Mouse (Mus musculus): Measurements from ENCODE around the gene Cfap97d1. TPM values are rescaled to one million over a fixed set of nuclear protein-coding genes. Genes with fewer than 3 reads are reported as not detected.

Gene Cfap97d1
- polyA plus RNA-seq, 1 experiment from 2014 or later, result not detected

- peaks cover 7% of the 10 kb centered on the region; the same call in 1 of the 2 replicates for H3K4me1 ChIP-seq (ENCODE audit: control insufficient read depth, insufficient read depth, low read length)
- WGBS, result 83% methylated on average over 7 of the region's 7 CpGs
- H3K9ac ChIP-seq (replicated peaks; ENCODE audit: low read depth, low read length), result no peak overlapping the region
- no peaks in the 10 kb centered on the region for H3K27me3 ChIP-seq (ENCODE audit: control insufficient read depth, insufficient read depth, low read length)
- H3K27ac ChIP-seq (ENCODE audit: low read depth, low read length), result no peak overlapping the region
- H3K4me2 ChIP-seq (ENCODE audit: low read depth, low read length), result no peak overlapping the region
- no peak for ATAC-seq (ENCODE audit: low read depth)
- no peaks in the 10 kb centered on the region for H3K36me3 ChIP-seq (ENCODE audit: control insufficient read depth, insufficient read depth, low read length)
- H3K9me3 ChIP-seq (ENCODE audit: control insufficient read depth, low read length), result no peaks in the 10 kb centered on the region
- no peak overlapping the region for H3K4me3 ChIP-seq (ENCODE audit: low read depth, low read length)
Observed at GRCm38 (mm10) chr11:102031149-102031548, 47.1 kb downstream of the Cfap97d1 start.

- 93% methylated on average over 12 of the region's 12 CpGs for WGBS
- no peak overlapping the region for H3K9ac ChIP-seq (replicated peaks; ENCODE audit: low read depth, low read length)
- H3K9me3 ChIP-seq (ENCODE audit: control insufficient read depth, low read length), result no peaks in the 10 kb centered on the region
- H3K4me2 ChIP-seq (ENCODE audit: low read depth, low read length), result no peak overlapping the region
- no peaks in the 10 kb centered on the region for H3K27me3 ChIP-seq (ENCODE audit: control insufficient read depth, insufficient read depth, low read length)
- no peak for ATAC-seq (ENCODE audit: low read depth)
- no peaks in the 10 kb centered on the region for H3K4me1 ChIP-seq (ENCODE audit: control insufficient read depth, insufficient read depth, low read length)
- H3K27ac ChIP-seq (ENCODE audit: low read depth, low read length), result no peak overlapping the region
- no peaks in the 10 kb centered on the region for H3K36me3 ChIP-seq (ENCODE audit: control insufficient read depth, insufficient read depth, low read length)
- H3K4me3 ChIP-seq (ENCODE audit: low read depth, low read length), result no peak overlapping the region
Observed at GRCm38 (mm10) chr11:102033055-102033591, 49.0 kb downstream of the Cfap97d1 start.

- ATAC-seq (ENCODE audit: low read depth), result no peak
- Histone ChIP-seq H3K4me3 (ENCODE audit: low read depth, low read length) (no peak overlapping the region), H3K4me1 (ENCODE audit: control insufficient read depth, insufficient read depth, low read length) (no peaks in the 10 kb centered on the region), H3K27ac (ENCODE audit: low read depth, low read length) (no peak overlapping the region), H3K27me3 (ENCODE audit: control insufficient read depth, insufficient read depth, low read length) (no peaks in the 10 kb centered on the region), H3K4me2 (ENCODE audit: low read depth, low read length) (no peak overlapping the region), H3K9ac (replicated peaks; ENCODE audit: low read depth, low read length) (no peak overlapping the region), H3K9me3 (ENCODE audit: control insufficient read depth, low read length) (no peaks in the 10 kb centered on the region), H3K36me3 (ENCODE audit: control insufficient read depth, insufficient read depth, low read length) (no peaks in the 10 kb centered on the region)
- WGBS, result 54% methylated on average over 8 of the region's 8 CpGs
Observed at GRCm38 (mm10) chr11:102034887-102035286, 50.8 kb downstream of the Cfap97d1 start.

- Histone ChIP-seq H3K27me3 (ENCODE audit: control insufficient read depth, insufficient read depth, low read length) (no peaks in the 10 kb centered on the region), H3K4me2 (ENCODE audit: low read depth, low read length) (no peak overlapping the region), H3K9me3 (ENCODE audit: control insufficient read depth, low read length) (no peaks in the 10 kb centered on the region), H3K9ac (replicated peaks; ENCODE audit: low read depth, low read length) (no peak overlapping the region), H3K4me3 (ENCODE audit: low read depth, low read length) (no peak overlapping the region), H3K27ac (ENCODE audit: low read depth, low read length) (no peak overlapping the region), H3K36me3 (ENCODE audit: control insufficient read depth, insufficient read depth, low read length) (no peaks in the 10 kb centered on the region), H3K4me1 (ENCODE audit: control insufficient read depth, insufficient read depth, low read length) (no peaks in the 10 kb centered on the region)
- WGBS, result 78% methylated on average over 5 of the region's 5 CpGs
- no peak for ATAC-seq (ENCODE audit: low read depth)
Observed at GRCm38 (mm10) chr11:102035456-102035960, 51.4 kb downstream of the Cfap97d1 start.

- H3K4me2 ChIP-seq (ENCODE audit: low read depth, low read length), result no peak overlapping the region
- H3K27ac ChIP-seq (ENCODE audit: low read depth, low read length), result no peak overlapping the region
- H3K9me3 ChIP-seq (ENCODE audit: control insufficient read depth, low read length), result no peaks in the 10 kb centered on the region
- no peak overlapping the region for H3K4me3 ChIP-seq (ENCODE audit: low read depth, low read length)
- no peaks in the 10 kb centered on the region for H3K4me1 ChIP-seq (ENCODE audit: control insufficient read depth, insufficient read depth, low read length)
- no peak for ATAC-seq (ENCODE audit: low read depth)
- no peak overlapping the region for H3K9ac ChIP-seq (replicated peaks; ENCODE audit: low read depth, low read length)
- 89% methylated on average over 7 of the region's 7 CpGs for WGBS
- no peaks in the 10 kb centered on the region for H3K27me3 ChIP-seq (ENCODE audit: control insufficient read depth, insufficient read depth, low read length)
- no peaks in the 10 kb centered on the region for H3K36me3 ChIP-seq (ENCODE audit: control insufficient read depth, insufficient read depth, low read length)
Observed at GRCm38 (mm10) chr11:102036336-102036735, 52.3 kb downstream of the Cfap97d1 start.

- no peak for ATAC-seq (ENCODE audit: low read depth)
Observed at GRCm38 (mm10) chr11:102037789-102038188, 53.7 kb downstream of the Cfap97d1 start.

GRCm38 (mm10) chr11:102039487-102040137, 55.5 kb downstream of the Cfap97d1 start:
- no peak overlapping the region for H3K4me2 ChIP-seq (ENCODE audit: low read depth, low read length)
- H3K27ac ChIP-seq (ENCODE audit: low read depth, low read length), result no peak overlapping the region
- no peak for ATAC-seq (ENCODE audit: low read depth)
- no peaks in the 10 kb centered on the region for H3K36me3 ChIP-seq (ENCODE audit: control insufficient read depth, insufficient read depth, low read length)
- no peaks in the 10 kb centered on the region for H3K9me3 ChIP-seq (ENCODE audit: control insufficient read depth, low read length)
- 41% methylated on average over 13 of the region's 13 CpGs for WGBS
- H3K27me3 ChIP-seq (ENCODE audit: control insufficient read depth, insufficient read depth, low read length), result no peaks in the 10 kb centered on the region
- no peak overlapping the region for H3K9ac ChIP-seq (replicated peaks; ENCODE audit: low read depth, low read length)
- H3K4me3 ChIP-seq (ENCODE audit: low read depth, low read length), result no peak overlapping the region
- H3K4me1 ChIP-seq (ENCODE audit: control insufficient read depth, insufficient read depth, low read length), result no peaks in the 10 kb centered on the region

More at GRCm38 (mm10) chr11:102037789-102038188, 53.7 kb downstream of the Cfap97d1 start:
- no peak overlapping the region for H3K9ac ChIP-seq (replicated peaks; ENCODE audit: low read depth, low read length)
- H3K27me3 ChIP-seq (ENCODE audit: control insufficient read depth, insufficient read depth, low read length), result no peaks in the 10 kb centered on the region
- H3K4me2 ChIP-seq (ENCODE audit: low read depth, low read length), result no peak overlapping the region
- 65% methylated on average over 6 of the region's 6 CpGs for WGBS
- H3K4me3 ChIP-seq (ENCODE audit: low read depth, low read length), result no peak overlapping the region
- no peaks in the 10 kb centered on the region for H3K4me1 ChIP-seq (ENCODE audit: control insufficient read depth, insufficient read depth, low read length)
- H3K27ac ChIP-seq (ENCODE audit: low read depth, low read length), result no peak overlapping the region
- no peaks in the 10 kb centered on the region for H3K36me3 ChIP-seq (ENCODE audit: control insufficient read depth, insufficient read depth, low read length)
- no peaks in the 10 kb centered on the region for H3K9me3 ChIP-seq (ENCODE audit: control insufficient read depth, low read length)

DNA sequence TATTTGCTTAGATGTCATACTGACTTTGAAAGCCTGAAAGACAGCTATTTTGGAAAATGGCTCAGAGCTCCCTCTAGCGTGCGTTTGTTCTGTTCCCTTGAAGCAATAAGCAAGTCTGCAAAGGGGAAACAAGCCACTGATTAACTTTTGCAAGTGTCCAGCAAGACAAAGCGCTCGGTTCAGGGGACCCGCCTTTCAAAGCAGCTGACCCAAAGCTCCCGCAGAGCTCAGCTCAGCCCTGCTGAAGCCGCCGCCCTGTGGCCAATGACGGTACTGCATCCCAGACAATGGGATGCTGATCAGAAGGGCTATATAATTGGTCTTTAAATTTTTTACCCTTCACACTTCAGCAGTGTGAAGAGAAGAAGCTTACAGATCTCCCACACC, 56.1 kb downstream of the Cfap97d1 start:
- Histone ChIP-seq H3K27me3 (ENCODE audit: control insufficient read depth, insufficient read depth, low read length) (no peaks in the 10 kb centered on the region), H3K27ac (ENCODE audit: low read depth, low read length) (no peak overlapping the region), H3K9me3 (ENCODE audit: control insufficient read depth, low read length) (peaks cover 1% of the 10 kb centered on the region; the same call in 1 of the 2 replicates), H3K9ac (replicated peaks; ENCODE audit: low read depth, low read length) (no peak overlapping the region), H3K36me3 (ENCODE audit: control insufficient read depth, insufficient read depth, low read length) (no peaks in the 10 kb centered on the region), H3K4me3 (ENCODE audit: low read depth, low read length) (no peak overlapping the region), H3K4me1 (ENCODE audit: control insufficient read depth, insufficient read depth, low read length) (no peaks in the 10 kb centered on the region), H3K4me2 (ENCODE audit: low read depth, low read length) (no peak overlapping the region)
- WGBS, result under 1% methylated on average over 9 of the region's 9 CpGs
- ATAC-seq (ENCODE audit: low read depth), result peak; percentile 69; the same call in 1 of the 2 replicates

DNA sequence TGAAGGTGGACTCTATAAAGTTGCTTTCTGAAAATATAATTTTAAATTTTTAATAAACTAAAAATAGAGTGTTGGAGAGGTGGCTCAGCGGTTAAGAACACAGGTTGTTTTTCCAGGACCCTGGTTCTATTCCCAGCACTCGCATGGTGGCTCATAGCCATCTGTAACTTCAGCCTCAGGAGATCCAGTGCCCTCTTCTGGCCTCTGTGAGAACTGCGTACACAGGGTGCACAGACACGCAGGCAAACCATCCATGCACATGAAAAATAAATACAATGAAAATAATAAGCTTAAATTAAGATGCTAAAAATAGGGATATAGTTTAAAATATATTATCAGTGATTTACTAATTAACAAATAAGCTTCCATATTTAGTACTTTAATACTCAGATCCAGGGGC, 56.6 kb downstream of the Cfap97d1 start:
- Histone ChIP-seq H3K4me3 (ENCODE audit: low read depth, low read length) (no peak overlapping the region), H3K9me3 (ENCODE audit: control insufficient read depth, low read length) (peaks cover 3% of the 10 kb centered on the region; the same call in 1 of the 2 replicates), H3K27me3 (ENCODE audit: control insufficient read depth, insufficient read depth, low read length) (no peaks in the 10 kb centered on the region), H3K9ac (replicated peaks; ENCODE audit: low read depth, low read length) (no peak overlapping the region), H3K27ac (ENCODE audit: low read depth, low read length) (no peak overlapping the region), H3K4me1 (ENCODE audit: control insufficient read depth, insufficient read depth, low read length) (no peaks in the 10 kb centered on the region), H3K4me2 (ENCODE audit: low read depth, low read length) (no peak overlapping the region), H3K36me3 (ENCODE audit: control insufficient read depth, insufficient read depth, low read length) (no peaks in the 10 kb centered on the region)
- no peak for ATAC-seq (ENCODE audit: low read depth)
- 74% methylated on average over 4 of the region's 4 CpGs for WGBS

Data from neural tube, embryonic 14.5 days (tissue).